Mouse (Mus musculus) hindlimb bud, embryonic 11.5 days (tissue): Measurements from ENCODE around the gene Svop.
A peak's percentile ranks its signal among the peaks of the same experiment; 100 is the strongest.

Experiments
- DNase-seq: peaks from one replicate; pipeline ENCODE4 v3.0.0-alpha.2; 2012; ENCODE audit warnings: low read depth, low spot score; ENCODE audit errors: extremely low spot score

Svop gene

DNA sequence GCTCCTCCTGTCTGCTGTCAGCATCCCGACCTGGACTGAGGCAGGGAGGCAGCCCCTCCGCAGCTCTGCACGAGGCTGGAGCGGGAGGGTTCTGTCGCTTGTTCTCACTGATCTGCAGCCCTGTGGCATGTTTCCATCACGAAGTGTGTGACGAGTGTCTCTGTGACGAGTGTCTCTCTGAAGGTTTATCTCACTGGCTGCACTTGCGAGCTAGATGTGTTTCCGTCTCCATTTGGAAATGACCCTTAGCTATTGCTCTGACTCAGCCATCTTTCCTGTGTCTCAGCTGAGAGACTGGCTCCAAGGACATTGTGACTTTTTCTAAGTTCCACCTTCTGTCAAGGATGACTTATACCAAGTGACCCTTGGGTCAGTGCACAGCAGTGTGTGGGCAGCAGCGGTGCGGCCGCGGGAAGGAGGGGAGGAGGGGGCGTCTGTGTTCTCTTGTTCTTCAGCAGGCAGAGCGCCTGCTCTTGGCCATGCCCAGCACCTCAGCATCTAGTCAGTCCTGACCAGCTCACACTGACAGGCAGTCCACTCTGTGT lies 15.1 kb upstream of the Svop start:
- no peak for DNase-seq

DNA sequence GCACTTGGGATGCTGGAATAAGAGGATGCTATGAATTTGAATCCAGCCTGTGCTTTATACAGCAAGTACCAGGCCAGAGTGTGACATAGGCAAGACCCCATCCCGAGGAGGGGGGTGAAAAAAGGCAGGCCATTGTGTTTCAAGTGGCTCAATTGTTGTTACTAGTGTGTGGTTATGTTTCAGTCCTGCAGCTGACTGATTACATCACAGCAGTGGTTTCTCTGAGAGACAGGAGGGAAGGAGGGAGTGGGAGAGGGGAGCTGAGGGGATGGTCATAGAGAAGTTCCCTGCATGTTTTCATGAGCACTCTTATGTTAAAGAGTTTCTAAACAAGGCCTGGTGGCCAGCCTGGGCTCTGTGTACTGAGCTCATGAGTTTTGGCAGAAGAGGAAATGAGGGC lies 11.4 kb upstream of the Svop start:
- DNase-seq, result no peak

DNA sequence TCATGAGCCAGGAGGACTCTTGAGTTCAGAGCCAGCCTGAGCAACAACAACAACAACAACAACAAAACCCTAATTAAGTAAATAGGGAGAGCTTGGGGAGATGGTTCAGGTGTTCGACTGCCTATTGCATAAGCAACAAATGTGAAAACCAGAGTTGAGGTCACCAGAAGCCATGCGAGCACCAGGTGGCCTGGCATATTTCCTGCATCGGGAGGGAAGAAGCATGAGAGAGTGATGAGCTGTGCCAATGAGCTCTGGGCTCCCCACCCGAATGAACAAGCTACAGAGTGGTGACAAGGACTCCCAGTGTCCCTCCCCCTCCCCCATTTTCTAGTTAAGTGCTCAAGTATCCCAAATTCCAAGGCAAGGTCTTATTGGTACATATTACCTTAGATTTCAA lies 10.5 kb upstream of the Svop start:
- no peak for DNase-seq

- DNase-seq, result no peak
Measured at GRCm38 (mm10) chr5:114100390-114101099, 9.2 kb upstream of the Svop start.

DNA sequence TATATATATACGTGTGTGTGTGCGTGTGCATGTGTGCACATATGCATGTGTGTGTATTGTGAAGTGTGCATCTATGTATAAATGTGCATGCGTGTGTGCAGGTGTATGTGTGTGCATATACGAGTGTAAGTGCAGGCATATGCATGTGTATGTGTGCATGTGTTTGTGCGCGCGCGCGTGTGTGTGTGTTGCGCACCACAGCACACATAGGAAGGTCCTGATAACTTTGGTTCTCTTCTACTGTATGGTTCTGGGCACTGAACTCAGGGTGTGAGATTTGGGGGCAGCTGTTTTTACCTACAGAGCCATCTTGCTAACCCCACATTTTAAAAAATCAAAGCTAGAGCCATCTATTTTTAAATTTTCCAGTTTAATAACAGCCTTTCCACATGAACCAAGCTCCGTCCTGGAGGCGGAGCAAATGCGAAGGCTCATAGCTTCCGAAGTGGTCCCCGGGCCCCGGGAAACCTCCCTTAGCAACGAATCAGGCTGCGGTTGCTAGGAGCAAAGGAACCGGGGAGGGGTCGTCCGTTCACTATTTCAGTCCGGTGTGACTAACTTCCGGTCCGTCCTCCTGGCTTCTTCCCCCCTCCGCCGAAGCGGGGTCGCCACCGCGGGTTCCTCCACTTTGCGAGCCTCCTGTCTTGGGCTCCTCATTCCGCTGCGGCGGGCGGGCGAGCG lies 8.5 kb upstream of the Svop start:
- DNase-seq, result peak; percentile 83

GRCm38 (mm10) chr5:114090421-114091013 lies 853 bp downstream of the Svop start:
- DNase-seq, result no peak

- DNase-seq, result no peak
Measured at GRCm38 (mm10) chr5:114087875-114088480, 3.4 kb downstream of the Svop start.

DNA sequence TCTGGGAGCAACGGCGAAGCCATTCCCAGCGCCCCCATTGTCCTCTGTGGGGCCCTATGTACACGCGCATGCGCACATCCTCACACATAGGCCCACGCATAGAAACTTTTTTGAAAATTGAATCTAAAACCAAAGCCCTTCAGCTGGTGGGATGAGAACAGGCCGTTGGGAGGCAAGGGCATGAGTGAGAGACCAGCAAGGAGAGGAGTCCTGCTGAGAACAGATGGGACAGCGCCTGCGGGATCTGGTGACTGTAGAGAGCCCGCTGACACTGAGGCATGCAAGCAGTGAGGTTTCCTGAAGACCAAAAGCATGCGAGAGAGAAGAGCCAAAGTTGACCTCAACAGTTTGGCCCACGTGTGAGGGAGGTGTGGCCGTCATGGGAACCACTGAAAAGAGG lies 5.9 kb downstream of the Svop start:
- no peak for DNase-seq

DNA sequence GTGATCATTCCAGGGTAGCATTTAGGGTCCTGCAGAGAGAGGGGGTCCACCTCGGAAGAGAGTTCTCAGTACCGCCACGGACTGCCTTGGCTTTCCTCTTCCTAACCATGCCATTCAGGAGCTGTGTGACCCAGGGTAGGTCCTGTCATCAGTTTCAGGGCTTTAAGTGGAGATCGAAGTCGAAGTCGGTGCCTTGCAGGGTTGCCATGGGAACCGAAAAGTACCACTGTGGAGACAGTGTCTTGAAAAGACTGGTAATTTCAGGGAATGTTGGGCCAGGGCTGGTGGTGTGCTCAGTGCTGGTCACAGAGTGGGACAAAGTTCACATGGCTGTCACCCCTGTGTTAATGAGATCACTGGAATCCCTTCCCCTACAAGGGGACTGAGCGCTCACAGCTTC lies 14.4 kb downstream of the Svop start:
- no peak for DNase-seq

DNA sequence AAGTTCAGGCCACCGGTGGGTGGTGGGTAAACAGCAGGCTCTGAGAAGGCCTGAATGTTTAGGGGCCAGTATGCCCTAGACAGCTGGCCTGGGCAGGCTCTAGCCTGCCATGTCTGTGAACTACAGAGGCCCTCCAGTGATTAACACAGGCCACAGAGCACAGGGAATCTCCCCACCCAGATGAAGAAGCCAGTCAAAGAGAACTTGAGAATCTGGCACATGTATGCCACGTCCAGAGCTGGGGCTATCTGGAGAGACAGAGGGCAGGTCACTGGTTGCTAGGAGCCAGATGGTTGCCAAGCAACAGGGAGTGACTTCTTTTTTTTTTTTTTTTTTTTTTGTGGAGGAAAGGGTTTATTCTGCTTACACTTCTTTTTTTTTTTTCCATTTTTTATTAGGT lies 19.1 kb downstream of the Svop start:
- DNase-seq, result no peak

- no peak for DNase-seq
Measured at GRCm38 (mm10) chr5:114070858-114071257, 20.5 kb downstream of the Svop start.

GRCm38 (mm10) chr5:114067982-114068381 lies 23.4 kb downstream of the Svop start:
- no peak for DNase-seq

- DNase-seq, result no peak
Measured at GRCm38 (mm10) chr5:114067543-114067942, 23.8 kb downstream of the Svop start.

- DNase-seq, result no peak
Measured at GRCm38 (mm10) chr5:114066601-114067000, 24.8 kb downstream of the Svop start.

DNA sequence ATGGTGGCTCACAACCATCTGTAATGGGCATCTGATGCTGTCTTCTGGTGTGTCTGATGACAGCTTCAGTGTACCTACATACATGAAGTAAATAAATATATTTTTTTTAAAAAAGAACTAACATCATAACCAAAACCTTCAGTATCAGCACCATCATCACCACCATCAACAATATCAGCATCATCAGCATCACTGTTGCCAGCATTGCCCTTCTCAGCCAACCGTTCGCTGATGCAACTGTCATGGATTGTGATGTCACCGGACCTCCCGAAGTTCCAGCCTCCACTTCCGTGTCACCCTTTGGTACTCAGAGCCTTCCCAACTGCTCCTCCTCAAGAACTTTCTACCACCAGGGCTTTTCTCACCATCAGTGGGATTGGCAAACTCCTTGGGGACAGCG lies 26.2 kb downstream of the Svop start, which contains the start of gene Usp30:
Gene Usp30, plus strand, starts transcription at position 301 of the 400 bp plus-strand sequence.
- no peak for DNase-seq

DNA sequence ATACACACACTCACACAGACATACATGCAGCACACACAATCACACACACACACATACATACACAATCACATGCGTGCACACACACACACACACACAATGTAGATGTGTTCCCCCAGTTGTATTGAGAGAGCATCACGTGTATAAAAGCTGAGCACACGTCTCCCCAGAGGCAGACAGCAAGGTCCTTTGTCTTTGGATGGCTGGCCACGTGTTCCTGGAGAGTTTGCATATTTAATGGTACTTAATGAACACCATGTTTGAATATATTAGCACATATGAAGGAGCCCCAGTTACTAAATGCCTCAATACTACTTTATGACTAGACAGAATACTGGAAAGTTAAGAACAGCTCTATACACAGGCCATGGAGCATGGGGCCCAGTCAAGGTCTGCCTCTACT lies 27.4 kb downstream of the Svop start:
- no peak for DNase-seq

DNA sequence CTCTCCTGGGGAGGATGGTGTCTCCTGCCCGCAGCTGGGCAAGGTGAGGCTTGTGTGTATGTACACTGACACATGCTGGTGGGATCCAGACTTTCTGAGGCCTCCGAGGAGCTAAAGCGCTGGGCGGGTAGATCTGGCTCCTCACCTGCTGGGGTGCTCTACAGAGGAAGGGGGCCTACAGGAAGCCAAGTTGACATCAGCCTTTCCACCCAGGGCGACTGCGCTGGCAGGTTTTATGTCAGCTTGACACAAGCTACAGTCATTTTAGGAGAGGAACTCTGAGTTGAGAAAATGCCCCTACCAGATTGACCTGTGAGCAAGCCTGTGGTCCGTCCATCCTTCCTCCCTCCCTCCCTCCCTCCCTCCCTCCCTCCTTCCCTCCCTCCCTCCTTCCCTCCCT lies 29.7 kb downstream of the Svop start:
- DNase-seq, result no peak

DNA sequence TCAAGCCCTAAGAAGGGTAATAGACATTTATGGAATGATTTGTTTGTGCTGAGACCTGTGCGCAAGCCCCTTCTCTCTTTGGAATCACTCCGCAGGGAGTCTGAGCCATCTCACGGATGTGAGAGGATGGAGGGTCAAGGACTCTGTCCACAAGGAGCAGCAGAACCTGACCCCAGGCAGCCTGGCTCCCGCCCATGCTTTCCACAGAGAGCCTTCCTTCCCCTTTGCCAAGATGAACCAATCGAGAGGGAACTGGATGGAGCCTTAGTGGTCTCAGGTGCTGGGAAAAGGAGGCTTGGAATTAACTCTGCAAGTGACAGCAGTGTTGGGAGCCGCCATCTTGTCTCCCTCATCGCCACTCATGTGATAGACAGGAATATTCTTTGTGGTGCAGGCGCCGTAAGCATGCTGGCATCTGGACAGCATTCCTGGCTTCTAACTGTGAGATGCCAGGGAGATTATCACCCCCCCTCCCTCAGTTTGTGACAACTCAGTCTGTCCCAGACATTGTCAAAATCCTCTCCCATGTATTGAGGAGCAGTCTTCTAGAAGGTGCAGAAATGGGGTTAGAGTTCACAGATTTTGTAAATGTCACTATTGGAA lies 34.1 kb downstream of the Svop start:
- DNase-seq, result no peak

DNA sequence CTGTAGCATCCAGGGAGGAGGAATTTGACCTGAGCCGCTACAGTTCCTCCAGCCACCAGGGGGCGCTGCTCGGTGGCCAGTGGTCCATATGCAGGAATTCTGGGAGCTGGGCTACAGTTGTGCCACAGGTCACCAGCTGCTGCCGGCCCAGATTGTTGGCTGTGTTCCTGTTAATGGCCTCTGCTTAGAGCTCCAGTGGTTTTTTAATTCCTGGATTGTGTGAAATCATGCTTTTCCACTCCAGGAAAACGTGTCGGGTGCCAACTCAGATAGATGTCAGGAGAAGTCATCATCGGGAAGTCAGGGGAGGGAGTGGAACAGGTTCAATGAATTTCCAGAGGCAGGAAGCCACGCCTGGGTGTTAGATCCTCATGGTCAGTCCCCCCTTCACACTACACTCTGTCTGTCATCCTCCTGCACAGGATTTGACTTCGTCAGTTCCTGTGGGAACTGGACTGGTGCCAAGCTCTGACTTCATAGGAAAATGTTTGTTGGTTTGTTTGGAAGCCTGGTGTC lies 39.1 kb downstream of the Svop start:
- DNase-seq, result peak; percentile 24

DNA sequence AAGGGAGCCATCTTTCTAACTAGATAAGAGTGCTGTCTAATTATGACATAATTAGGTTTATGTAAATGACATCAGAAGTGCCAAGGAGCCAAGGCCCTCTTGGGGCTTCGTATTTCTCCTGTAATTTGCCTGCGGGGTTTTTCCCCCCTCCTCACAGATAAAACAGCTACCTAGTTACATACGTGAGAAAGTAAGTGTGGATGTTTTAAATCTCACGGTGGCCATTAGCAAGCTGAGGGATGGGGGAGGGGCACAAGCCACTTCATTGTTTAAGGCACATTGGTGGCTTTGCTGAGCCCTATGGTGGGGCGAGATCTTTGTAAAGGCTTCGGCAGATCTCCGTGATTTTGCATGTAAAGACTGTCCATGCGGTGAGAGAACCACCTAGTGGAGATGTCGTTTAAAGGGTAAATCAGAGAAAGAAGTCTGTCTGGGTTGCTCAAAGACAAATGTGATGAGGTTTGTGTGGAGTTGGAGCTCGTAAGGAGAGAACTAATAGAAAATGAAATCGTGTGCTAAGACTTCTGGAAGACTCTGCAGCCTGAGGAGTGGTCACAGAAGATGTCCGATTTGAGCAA lies 42.5 kb downstream of the Svop start:
- DNase-seq, result no peak

DNA sequence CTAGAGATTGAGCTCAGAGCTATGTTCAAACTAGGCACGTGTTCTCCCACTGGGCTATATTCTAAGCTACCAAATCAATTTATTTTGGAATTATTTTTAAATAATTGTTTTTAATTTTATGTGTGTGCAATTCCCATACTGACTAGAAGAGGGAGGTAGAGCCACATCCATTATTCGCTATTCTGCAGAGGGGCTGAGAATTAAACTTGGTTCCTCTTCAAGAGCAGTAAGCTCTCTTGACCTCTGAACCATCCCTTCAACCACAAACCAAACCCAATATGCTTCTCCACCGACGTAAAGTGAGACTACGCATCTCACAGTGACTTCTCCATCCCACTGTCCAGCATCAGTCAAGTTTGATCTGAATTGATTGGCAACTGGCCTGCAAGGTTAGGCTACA lies 44.2 kb downstream of the Svop start:
- DNase-seq, result no peak
